Mouse (Mus musculus): ENCODE measurements around the gene Knop1. TPM values are rescaled to one million over a fixed set of nuclear protein-coding genes. Genes with fewer than 3 reads are reported as not detected.

Knop1 gene
- total and polyA plus RNA-seq, 3 experiments, result 28.1 to 60.9 (median 35.0) TPM

- in situ Hi-C loops (cut with MboI; ENCODE audit: low pct_ligation_motif_present, low pct_unique_long_range_greater_than_20kb, low sequenced_read_pairs), result no loop called here
These were observed 42.0 kb upstream of the Knop1 start for GRCm38 (mm10) chr7:118898063-118898462.

GRCm38 (mm10) chr7:118895469-118896450 is 39.7 kb upstream of the Knop1 start:
- Histone ChIP-seq H3K9me3 (replicated peaks; ENCODE audit: low read length) (no peaks in the 10 kb centered on the region), H3K9ac (ENCODE audit: insufficient read depth, low read depth) (no peak overlapping the region), H3K36me3 (replicated peaks in 1 of 2; ENCODE audit: control insufficient read depth in 1 of 2, insufficient read depth in 1 of 2, low read length in 1 of 2) (no peaks in the 10 kb centered on the region), H3K4me3 (replicated peaks in 1 of 3; ENCODE audit: low read depth in 2 of 3, low read length in 2 of 3, poor library complexity in 1 of 3) (no peak overlapping the region), H3K27me3 (replicated peaks) (no peaks in the 10 kb centered on the region), H3K4me1 (ENCODE audit: control insufficient read depth in 1 of 2, insufficient read depth in 2 of 2) (0 out of 4 replicates have a peak, but pooled peaks cover 0 to 2% of the 10 kb centered on the region in 2 experiments), H3K27ac (ENCODE audit: insufficient read depth, low read depth) (no peak overlapping the region), H3K4me2 (ENCODE audit: insufficient read depth, low read depth, poor library complexity, severe bottlenecking) (no peak overlapping the region), H3K79me2 (replicated peaks; ENCODE audit: control insufficient read depth, extremely low read depth, insufficient read depth, poor library complexity, severe bottlenecking) (no peaks in the 10 kb centered on the region)
- in situ Hi-C loops (cut with MboI; ENCODE audit: low pct_ligation_motif_present, low pct_unique_long_range_greater_than_20kb, low sequenced_read_pairs), result no loop called here
- TF ChIP-seq RCOR1 (conservative IDR thresholded peaks at IDR 0.05; ENCODE audit: low read depth, low read length), result no peak
- no peak for TF ChIP-seq ZMIZ1 (IDR thresholded peaks at IDR 0.05; ENCODE audit: low read depth, low read length)
- no peak for TF ChIP-seq MEF2A (IDR thresholded peaks at IDR 0.05; ENCODE audit: borderline replicate concordance, low read depth, low read length)
- TF ChIP-seq MAFK (IDR thresholded peaks at IDR 0.05; ENCODE audit: insufficient replicate concordance, low read length), result no peak
- TF ChIP-seq RAD21 (IDR thresholded peaks at IDR 0.05; ENCODE audit: low read depth, low read length), result no peak
- TF ChIP-seq ETS1 (conservative IDR thresholded peaks at IDR 0.05; ENCODE audit: low read depth, low read length), result no peak
- DNase-seq (ENCODE audit: extremely low read depth), result no peak
- dilution Hi-C loops (cut with MboI; ENCODE audit: extremely low pct_ligation_motif_present, extremely low pct_unique_long_range_greater_than_20kb, low sequenced_read_pairs), result no loop called here

More at GRCm38 (mm10) chr7:118898063-118898462, 42.0 kb upstream of the Knop1 start:
- Histone ChIP-seq H3K36me3 (replicated peaks in 1 of 2; ENCODE audit: control insufficient read depth in 1 of 2, insufficient read depth in 1 of 2, low read length in 1 of 2) (no peaks in the 10 kb centered on the region), H3K79me2 (replicated peaks; ENCODE audit: control insufficient read depth, extremely low read depth, insufficient read depth, poor library complexity, severe bottlenecking) (no peaks in the 10 kb centered on the region), H3K4me3 (replicated peaks in 1 of 3; ENCODE audit: low read depth in 2 of 3, low read length in 2 of 3, poor library complexity in 1 of 3) (no peak overlapping the region), H3K9ac (ENCODE audit: insufficient read depth, low read depth) (no peak overlapping the region), H3K27me3 (replicated peaks) (no peaks in the 10 kb centered on the region), H3K4me1 (ENCODE audit: control insufficient read depth in 1 of 2, insufficient read depth in 2 of 2) (0 out of 4 replicates have a peak, but pooled peaks cover 0 to 5% of the 10 kb centered on the region in 2 experiments), H3K9me3 (replicated peaks; ENCODE audit: low read length) (no peaks in the 10 kb centered on the region), H3K4me2 (ENCODE audit: insufficient read depth, low read depth, poor library complexity, severe bottlenecking) (no peak overlapping the region), H3K27ac (ENCODE audit: insufficient read depth, low read depth) (no peak overlapping the region)
- dilution Hi-C loops (cut with MboI; ENCODE audit: extremely low pct_ligation_motif_present, extremely low pct_unique_long_range_greater_than_20kb, low sequenced_read_pairs), result no loop called here
- peak; percentile 11 for DNase-seq (ENCODE audit: extremely low read depth)
- TF ChIP-seq RAD21 (IDR thresholded peaks at IDR 0.05; ENCODE audit: low read depth, low read length), result peak; percentile 5; the same call in 1 of the 2 replicates
- TF ChIP-seq BHLHE40 (IDR thresholded peaks at IDR 0.05; ENCODE audit: low read depth, low read length), result no peak

- DNase-seq (ENCODE audit: extremely low read depth), result no peak
- Histone ChIP-seq H3K79me2 (replicated peaks; ENCODE audit: control insufficient read depth, extremely low read depth, insufficient read depth, poor library complexity, severe bottlenecking) (no peaks in the 10 kb centered on the region), H3K9me3 (replicated peaks; ENCODE audit: low read length) (no peaks in the 10 kb centered on the region), H3K9ac (ENCODE audit: insufficient read depth, low read depth) (no peak overlapping the region), H3K36me3 (replicated peaks in 1 of 2; ENCODE audit: control insufficient read depth in 1 of 2, insufficient read depth in 1 of 2, low read length in 1 of 2) (no peaks in the 10 kb centered on the region), H3K4me1 (ENCODE audit: control insufficient read depth in 1 of 2, insufficient read depth in 2 of 2) (no peaks in the 10 kb centered on the region), H3K4me2 (ENCODE audit: insufficient read depth, low read depth, poor library complexity, severe bottlenecking) (no peak overlapping the region), H3K27ac (ENCODE audit: insufficient read depth, low read depth) (no peak overlapping the region), H3K4me3 (replicated peaks in 1 of 3; ENCODE audit: low read depth in 2 of 3, low read length in 2 of 3, poor library complexity in 1 of 3) (no peak overlapping the region), H3K27me3 (replicated peaks) (no peaks in the 10 kb centered on the region)
- dilution Hi-C loops (cut with MboI; ENCODE audit: extremely low pct_ligation_motif_present, extremely low pct_unique_long_range_greater_than_20kb, low sequenced_read_pairs), result no loop called here
- TF ChIP-seq GABPA (IDR thresholded peaks at IDR 0.05; ENCODE audit: insufficient replicate concordance, low read depth, low read length) (no peak), RCOR1 (conservative IDR thresholded peaks at IDR 0.05; ENCODE audit: low read depth, low read length) (no peak), UBTF (IDR thresholded peaks at IDR 0.05; ENCODE audit: low read depth, low read length) (no peak)
- in situ Hi-C loops (cut with MboI; ENCODE audit: low pct_ligation_motif_present, low pct_unique_long_range_greater_than_20kb, low sequenced_read_pairs), result no loop called here
These were observed 33.1 kb upstream of the Knop1 start for GRCm38 (mm10) chr7:118889046-118889680.
